Mouse (Mus musculus): ENCODE results near the gene Skor1. TPM values are rescaled to one million over a fixed set of nuclear protein-coding genes. Genes with fewer than 3 reads are reported as not detected.

Gene Skor1
- polyA plus RNA-seq, 1 experiment from 2014 or later = 0.36 TPM

GRCm38 (mm10) chr9:63097204-63097603, 51.6 kb downstream of the Skor1 start:
- Histone ChIP-seq H3K36me3 (no peaks in the 10 kb centered on the region), H3K27me3 (no peaks in the 10 kb centered on the region), H3K4me1 (peaks cover 8% of the 10 kb centered on the region), H3K9ac (replicated peaks) (no peak overlapping the region), H3K9me3 (no peaks in the 10 kb centered on the region), H3K4me2 (replicated peaks) (no peak overlapping the region), H3K4me3 (no peak overlapping the region), H3K27ac (replicated peaks) (no peak overlapping the region)
- no peak for ATAC-seq (replicated peaks)
- 87% methylated on average over 1 of the region's 1 CpGs for WGBS

DNA sequence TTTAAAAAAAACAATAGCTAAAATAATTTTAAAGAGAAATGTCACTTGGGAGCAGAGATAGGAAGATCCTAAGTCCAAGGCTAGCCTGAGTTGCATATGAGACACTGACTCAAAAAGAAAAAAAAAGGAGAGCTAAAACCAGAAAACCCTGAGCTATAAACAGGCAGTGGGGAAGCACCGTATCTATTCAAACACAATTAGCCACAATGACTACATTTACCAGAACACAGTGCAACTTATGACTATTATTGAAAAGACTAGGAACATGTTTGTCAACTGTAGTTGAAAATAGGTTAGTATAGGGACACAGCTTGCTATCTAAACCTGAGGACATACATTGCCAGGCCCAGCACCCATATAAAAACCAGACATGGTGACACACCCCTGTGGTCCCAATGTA, 54.7 kb downstream of the Skor1 start:
- ATAC-seq (replicated peaks) = no peak
- Histone ChIP-seq H3K9ac (replicated peaks) (no peak overlapping the region), H3K36me3 (no peaks in the 10 kb centered on the region), H3K9me3 (no peaks in the 10 kb centered on the region), H3K4me3 (no peak overlapping the region), H3K27me3 (no peaks in the 10 kb centered on the region), H3K4me2 (replicated peaks) (no peak overlapping the region), H3K4me1 (peaks cover 28% of the 10 kb centered on the region), H3K27ac (replicated peaks) (no peak overlapping the region)
- 87% methylated on average over 1 of the region's 1 CpGs for WGBS

DNA sequence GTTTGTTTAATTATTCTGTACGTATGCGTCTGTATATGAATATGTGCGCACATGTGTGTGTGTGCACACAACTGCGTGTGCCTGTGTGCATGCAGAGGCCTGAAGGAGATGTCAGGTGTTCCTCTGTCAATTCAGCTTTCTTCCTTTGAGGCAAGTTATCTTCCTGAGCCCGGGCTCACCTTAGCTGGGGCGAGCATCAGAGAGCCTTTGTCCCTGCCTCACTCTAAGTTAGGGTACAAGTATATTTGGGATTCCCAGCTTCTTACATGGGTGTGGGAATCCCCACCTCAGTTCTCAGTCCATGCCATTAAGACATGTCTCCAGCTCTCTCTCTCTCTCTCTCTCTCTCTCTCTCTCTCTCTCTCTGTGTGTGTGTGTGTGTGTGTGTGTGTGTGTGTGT, 56.2 kb downstream of the Skor1 start:
- Histone ChIP-seq H3K36me3 (no peaks in the 10 kb centered on the region), H3K9ac (replicated peaks) (0 out of 2 replicates have a peak overlapping the region, but pooled peaks have one; percentile 36), H3K4me2 (replicated peaks) (peak overlapping the region; percentile 58), H3K27me3 (no peaks in the 10 kb centered on the region), H3K27ac (replicated peaks) (peak overlapping the region; percentile 79), H3K4me1 (peaks cover 28% of the 10 kb centered on the region), H3K9me3 (no peaks in the 10 kb centered on the region), H3K4me3 (peak overlapping the region; percentile 37; the same call in 1 of the 2 replicates)
- 4% methylated on average over 6 of the region's 6 CpGs for WGBS
- ATAC-seq (replicated peaks) = peak; percentile 23; the same call in 1 of the 2 replicates

GRCm38 (mm10) chr9:63091971-63092528, 56.7 kb downstream of the Skor1 start:
- Histone ChIP-seq H3K9me3 (no peaks in the 10 kb centered on the region), H3K36me3 (no peaks in the 10 kb centered on the region)

DNA sequence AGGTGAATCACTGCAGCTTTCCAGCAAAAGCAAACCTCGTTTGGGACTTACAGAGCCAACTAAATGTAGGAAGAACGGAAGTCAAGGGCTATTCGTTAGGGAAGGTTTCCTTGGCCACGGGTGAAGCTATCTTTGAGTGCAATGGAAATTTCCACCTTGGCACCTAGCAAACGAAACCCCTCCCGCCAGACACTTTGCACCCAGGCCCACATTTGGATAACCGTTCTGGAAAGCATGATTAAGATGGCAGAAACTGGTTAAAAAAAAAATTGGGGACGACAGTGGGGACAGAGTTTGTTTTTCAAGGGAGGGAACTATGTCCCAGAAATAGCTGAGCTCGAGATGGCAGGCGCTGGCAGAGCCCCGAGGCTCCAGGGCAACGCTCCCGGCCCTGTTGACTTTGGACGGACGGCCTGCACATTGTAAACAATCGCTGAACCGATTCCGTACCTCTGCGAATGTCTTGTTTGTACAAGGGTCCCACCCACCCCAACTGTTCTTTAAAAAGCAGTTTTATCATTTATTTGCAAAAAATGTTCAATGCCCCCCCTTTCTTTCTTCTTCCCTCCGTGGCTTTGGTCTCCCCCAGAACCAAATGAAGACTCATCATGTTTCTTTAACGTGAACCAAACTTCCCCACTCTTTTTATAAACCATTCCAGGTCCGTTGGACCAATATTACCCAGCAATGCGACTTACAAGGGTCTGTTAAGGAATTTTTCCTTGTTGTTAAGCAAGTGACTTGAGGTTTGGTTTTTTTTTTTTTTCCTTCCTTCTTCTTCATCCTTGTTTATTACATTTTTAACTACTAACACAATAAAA, 57.5 kb downstream of the Skor1 start:
- Histone ChIP-seq H3K4me3 (peak overlapping the region; percentile 37), H3K9ac (replicated peaks) (0 out of 2 replicates have a peak overlapping the region, but pooled peaks have one; percentile 36)
- WGBS = 14% methylated on average over 23 of the region's 23 CpGs

More at GRCm38 (mm10) chr9:63091971-63092528, 56.7 kb downstream of the Skor1 start:
- whole genome bisulfite sequencing = 0% methylated on average over 13 of the region's 13 CpGs
- Histone ChIP-seq H3K4me1 (peaks cover 28% of the 10 kb centered on the region), H3K27ac (replicated peaks) (peak overlapping the region; percentile 79), H3K4me3 (peak overlapping the region; percentile 37), H3K4me2 (replicated peaks) (peak overlapping the region; percentile 58), H3K9ac (replicated peaks) (peak overlapping the region; percentile 36), H3K27me3 (no peaks in the 10 kb centered on the region)
- peak; percentile 87 for ATAC-seq (replicated peaks)

DNA sequence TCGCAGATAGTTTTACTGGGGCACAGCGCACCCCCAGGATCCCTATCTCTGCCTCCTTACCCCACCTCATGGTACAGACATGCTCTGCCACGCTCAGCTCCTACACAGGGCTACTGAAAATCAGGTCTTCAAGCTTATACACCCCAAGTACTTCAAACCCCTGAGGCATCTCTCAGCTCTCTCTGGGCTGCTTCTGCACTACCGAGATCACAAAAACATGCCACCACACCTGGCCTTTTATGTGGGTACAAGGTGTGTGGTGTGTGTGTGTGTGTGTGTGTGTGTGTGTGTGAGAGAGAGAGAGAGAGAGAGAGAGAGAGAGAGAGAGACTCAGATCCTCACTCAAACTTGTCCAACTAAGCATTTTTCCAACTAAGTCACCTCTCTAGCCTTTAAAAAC, 59.6 kb downstream of the Skor1 start:
- H3K27ac ChIP-seq (replicated peaks) = no peak overlapping the region
- no peaks in the 10 kb centered on the region for H3K36me3 ChIP-seq
- 93% methylated on average over 4 of the region's 4 CpGs for WGBS
- H3K4me3 ChIP-seq = no peak overlapping the region
- no peak overlapping the region for H3K4me2 ChIP-seq (replicated peaks)
- peaks cover 28% of the 10 kb centered on the region for H3K4me1 ChIP-seq
- H3K9me3 ChIP-seq = no peaks in the 10 kb centered on the region
- no peaks in the 10 kb centered on the region for H3K27me3 ChIP-seq
- no peak for ATAC-seq (replicated peaks)
- no peak overlapping the region for H3K9ac ChIP-seq (replicated peaks)

More for the DNA sequence above, 57.5 kb downstream of the Skor1 start:
- ATAC-seq (replicated peaks) = no peak
- Histone ChIP-seq H3K36me3 (no peaks in the 10 kb centered on the region), H3K27me3 (no peaks in the 10 kb centered on the region), H3K27ac (replicated peaks) (peak overlapping the region; percentile 79), H3K4me1 (peaks cover 28% of the 10 kb centered on the region), H3K4me2 (replicated peaks) (peak overlapping the region; percentile 58), H3K9me3 (no peaks in the 10 kb centered on the region)

Other genes with a start within 250 kb of the Skor1 start
- gene Pias1, start 161.0 kb downstream of the Skor1 start, polyA plus RNA-seq (2015; fragmentation: Nextera tagmentation; extraction: Ambion mirVana) = 58.7 and 65.3 TPM in 2 replicates
- gene Map2k5, start 228.9 kb upstream of the Skor1 start, polyA plus RNA-seq (2015; fragmentation: Nextera tagmentation; extraction: Ambion mirVana) = 38.0 and 39.8 TPM in 2 replicates

All from forebrain, embryonic 15.5 days (tissue).